Mouse (Mus musculus) forebrain, embryonic 15.5 days (tissue): ENCODE measurements around the gene Gabrg3. TPM values are rescaled to one million over a fixed set of nuclear protein-coding genes. Genes with fewer than 3 reads are reported as not detected.
A peak's percentile ranks its signal among the peaks of the same experiment; 100 is the strongest.

ENCODE experiments used
- ATAC-seq: fragments of 200-750 bp; cut with Nextera tagmentation; replicated peaks from 2 replicates; pipeline ENCODE4 v1.8.0; 2017; ENCODE audit warnings: mild to moderate bottlenecking, moderate TSS enrichment, moderate library complexity
- H3K27ac ChIP-seq: fragments of 300-500 bp; sonication (generic); replicated peaks from 2 replicates; pipeline ENCODE4 v1.5.1; 2015; ENCODE audit warnings: mild to moderate bottlenecking, inconsistent platforms
- H3K27me3 ChIP-seq: fragments of 300-500 bp; sonication (generic); 2 replicates; pipeline ENCODE4 v1.6.1; 2015; ENCODE audit warnings: inconsistent platforms
- H3K36me3 ChIP-seq: fragments of 300-500 bp; sonication (generic); 2 replicates; pipeline ENCODE4 v1.6.1; 2015; ENCODE audit warnings: mild to moderate bottlenecking, inconsistent platforms
- H3K4me1 ChIP-seq: fragments of 300-500 bp; sonication (generic); 2 replicates; pipeline ENCODE4 v1.6.1; 2015; ENCODE audit warnings: inconsistent platforms
- H3K4me2 ChIP-seq: fragments of 300-500 bp; sonication (generic); replicated peaks from 2 replicates; pipeline ENCODE4 v1.6.1; 2015; ENCODE audit warnings: mild to moderate bottlenecking, inconsistent platforms
- H3K4me3 ChIP-seq: fragments of 300-500 bp; sonication (generic); 2 replicates; pipeline ENCODE4 v1.5.1; 2015; ENCODE audit warnings: mild to moderate bottlenecking, inconsistent platforms
- H3K9ac ChIP-seq: fragments of 300-500 bp; sonication (generic); replicated peaks from 2 replicates; pipeline ENCODE4 v1.6.1; 2015; ENCODE audit warnings: mild to moderate bottlenecking, inconsistent platforms
- H3K9me3 ChIP-seq: fragments of 300-500 bp; sonication (generic); 2 replicates; pipeline ENCODE4 v1.6.1; 2016; ENCODE audit warnings: inconsistent platforms
- WGBS: fragments of 180-500 bp; shearing (Covaris S2); methylation state at CpG from one replicate; pipeline ENCODE4 v1.1.7; 2015; ENCODE audit warnings: mixed read lengths; 5-methylcytosine and 5-hydroxymethylcytosine counted together
- polyA plus RNA-seq: library from polyadenylated mRNA; unstranded; fragments of >200 nt; fragmentation: Nextera tagmentation; extraction: Ambion mirVana; gene quantifications from 2 replicates; pipeline ENCODE4 v1.2.1, GENCODE M21; 2015

The Gabrg3 gene
- 4.4 and 4.7 TPM in 2 replicates for polyA plus RNA-seq

GRCm38 (mm10) chr7:57386517-57387340 lies at the start of gene Gabrg3:
Gene Gabrg3, minus strand, starts transcription at chr7:57387188.
- ATAC-seq: peak; percentile 84
- Histone ChIP-seq H3K4me2 (peak within 1 kb of the TSS; percentile 89), H3K27ac (0 out of 2 replicates have a peak within 1 kb of the TSS, but pooled peaks have one; percentile 20), H3K27me3 (0 out of 2 replicates have a peak, but pooled peaks cover 2% of the 10 kb centered on the region), H3K4me3 (peak within 1 kb of the TSS; percentile 69), H3K36me3 (no peaks in the 10 kb centered on the region), H3K9ac (peak within 1 kb of the TSS; percentile 59), H3K4me1 (peaks cover 17% of the 10 kb centered on the region), H3K9me3 (no peaks in the 10 kb centered on the region)
- WGBS: under 1% methylated on average over 57 of the region's 71 CpGs

DNA sequence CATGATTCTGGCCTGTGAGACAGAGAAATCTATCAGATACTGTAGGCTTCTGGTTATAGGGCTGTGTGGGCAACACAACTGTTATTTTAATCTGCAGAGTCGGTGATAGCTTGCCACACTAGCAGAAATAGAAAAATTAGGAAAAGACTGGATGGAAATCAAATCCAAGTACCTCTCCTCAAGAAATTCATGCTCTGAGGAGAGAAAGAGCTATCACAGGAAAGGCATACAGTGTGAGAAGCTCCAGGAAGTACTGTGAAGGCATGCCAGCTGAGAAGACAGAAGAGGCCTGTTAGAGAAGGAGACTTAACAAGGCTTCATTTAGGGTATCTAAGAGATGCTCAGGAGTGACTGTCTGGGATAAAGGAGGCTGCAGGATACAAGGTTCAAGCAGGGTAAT lies 35.7 kb upstream of the Gabrg3 start:
- H3K4me2 ChIP-seq: no peak overlapping the region
- no peak overlapping the region for H3K9ac ChIP-seq
- ATAC-seq: no peak
- no peaks in the 10 kb centered on the region for H3K27me3 ChIP-seq
- no peaks in the 10 kb centered on the region for H3K4me1 ChIP-seq
- no peak overlapping the region for H3K4me3 ChIP-seq
- H3K27ac ChIP-seq: no peak overlapping the region
- no peaks in the 10 kb centered on the region for H3K9me3 ChIP-seq
- 89% methylated on average over 1 of the region's 1 CpGs for WGBS
- H3K36me3 ChIP-seq: no peaks in the 10 kb centered on the region

DNA sequence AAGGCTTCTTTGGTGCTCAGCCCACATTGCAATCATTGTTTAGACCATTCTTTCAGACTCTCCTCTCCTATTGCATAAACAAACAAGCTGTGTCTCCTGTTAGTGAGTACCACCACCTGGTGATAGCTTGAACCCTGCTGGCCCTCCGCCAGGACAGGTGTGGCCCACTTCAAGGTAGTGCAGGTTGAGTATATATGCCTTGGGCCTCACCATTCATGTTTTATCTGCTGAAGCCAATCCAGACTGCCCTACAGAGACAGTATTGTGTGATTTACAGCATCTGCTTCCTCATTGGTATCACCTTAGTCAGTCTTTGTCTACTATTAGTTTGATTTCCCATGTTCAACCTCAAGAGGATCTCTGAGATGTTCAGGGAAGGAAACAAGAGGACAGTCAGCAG lies 34.1 kb upstream of the Gabrg3 start:
- H3K36me3 ChIP-seq: no peaks in the 10 kb centered on the region
- ATAC-seq: no peak

DNA sequence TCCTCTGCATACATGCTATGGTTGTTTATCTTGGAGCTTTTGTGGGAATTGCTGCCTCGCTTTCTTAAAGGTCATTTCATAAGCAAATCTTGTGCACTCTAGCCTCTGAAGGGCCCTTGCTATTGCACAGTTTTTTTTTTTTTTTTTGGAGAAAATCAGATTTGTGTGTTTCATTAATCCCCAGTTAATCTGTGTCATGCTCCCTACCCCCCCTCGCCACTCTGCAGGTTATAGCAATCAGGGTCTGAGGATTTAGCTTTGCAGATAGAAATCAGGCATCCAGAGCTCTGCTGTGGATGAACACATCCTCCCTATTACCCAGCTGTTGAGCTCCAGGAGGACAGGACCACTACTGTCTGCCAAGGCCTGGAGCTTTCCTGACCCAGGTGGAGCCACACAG lies 32.4 kb upstream of the Gabrg3 start, which contains the start of gene Gabrb3:
Gene Gabrb3 (plus strand): TSS at position 301 of the 400 bp plus-strand sequence.
- no peak within 1 kb of the TSS for H3K4me3 ChIP-seq
- no peaks in the 10 kb centered on the region for H3K4me1 ChIP-seq
- H3K9me3 ChIP-seq: no peaks in the 10 kb centered on the region
- WGBS: 84% methylated on average over 2 of the region's 2 CpGs
- no peak within 1 kb of the TSS for H3K4me2 ChIP-seq
- H3K27me3 ChIP-seq: no peaks in the 10 kb centered on the region
- H3K36me3 ChIP-seq: no peaks in the 10 kb centered on the region
- ATAC-seq: no peak
- no peak within 1 kb of the TSS for H3K9ac ChIP-seq
- H3K27ac ChIP-seq: no peak within 1 kb of the TSS

More for the DNA sequence above, 34.1 kb upstream of the Gabrg3 start:
- H3K27me3 ChIP-seq: no peaks in the 10 kb centered on the region
- no peak overlapping the region for H3K27ac ChIP-seq
- 80% methylated on average over 1 of the region's 1 CpGs for WGBS
- H3K4me1 ChIP-seq: no peaks in the 10 kb centered on the region
- H3K4me3 ChIP-seq: no peak overlapping the region
- H3K4me2 ChIP-seq: no peak overlapping the region
- no peaks in the 10 kb centered on the region for H3K9me3 ChIP-seq
- H3K9ac ChIP-seq: no peak overlapping the region

DNA sequence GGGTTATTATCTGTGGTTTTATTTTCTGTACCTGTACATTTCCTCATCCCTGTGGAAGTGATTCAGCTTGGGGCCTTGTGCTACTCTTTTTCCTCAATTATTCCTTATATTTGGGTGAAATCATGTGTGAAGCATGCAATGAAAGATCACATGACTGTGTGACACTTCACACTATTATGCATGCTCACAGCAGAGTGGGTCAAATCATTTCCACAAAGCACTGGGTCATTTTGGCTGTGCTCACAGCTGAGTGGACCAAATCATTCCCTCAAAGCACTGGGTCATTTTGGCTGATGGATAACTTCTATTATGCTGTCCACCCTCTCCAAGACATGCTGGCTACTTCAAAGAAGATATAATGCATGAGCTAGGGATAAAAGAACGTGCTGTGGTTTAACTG lies 25.9 kb upstream of the Gabrg3 start:
- H3K27ac ChIP-seq: no peak overlapping the region
- no peaks in the 10 kb centered on the region for H3K9me3 ChIP-seq
- H3K4me3 ChIP-seq: no peak overlapping the region
- no peak overlapping the region for H3K9ac ChIP-seq
- ATAC-seq: no peak
- WGBS: 36% methylated on average over 1 of the region's 1 CpGs
- H3K4me1 ChIP-seq: no peaks in the 10 kb centered on the region
- no peak overlapping the region for H3K4me2 ChIP-seq
- no peaks in the 10 kb centered on the region for H3K36me3 ChIP-seq
- no peaks in the 10 kb centered on the region for H3K27me3 ChIP-seq

DNA sequence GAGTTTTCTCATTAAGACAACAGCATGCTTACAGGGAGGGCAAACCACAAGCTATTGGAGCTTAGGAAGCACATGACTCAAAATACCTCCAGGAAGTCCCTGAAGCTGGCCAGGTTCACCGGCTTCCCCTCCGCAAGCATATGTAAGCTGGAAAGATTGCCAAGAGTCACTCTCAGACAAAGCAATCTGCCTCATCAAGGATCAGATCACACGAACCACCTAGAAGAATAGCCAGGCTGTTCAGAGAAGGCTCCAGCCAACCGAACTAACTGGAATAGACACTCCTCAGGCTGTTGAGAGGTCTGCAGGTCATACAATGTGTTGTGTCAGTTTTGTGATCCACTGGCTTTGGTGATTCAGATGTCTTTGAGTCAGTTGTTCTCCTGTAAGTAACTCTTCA lies 24.2 kb upstream of the Gabrg3 start:
- no peak for ATAC-seq
- no peak overlapping the region for H3K4me3 ChIP-seq
- 67% methylated on average over 4 of the region's 4 CpGs for WGBS
- H3K4me1 ChIP-seq: no peaks in the 10 kb centered on the region
- no peaks in the 10 kb centered on the region for H3K9me3 ChIP-seq
- H3K27me3 ChIP-seq: no peaks in the 10 kb centered on the region
- H3K9ac ChIP-seq: no peak overlapping the region
- no peak overlapping the region for H3K4me2 ChIP-seq
- no peaks in the 10 kb centered on the region for H3K36me3 ChIP-seq
- H3K27ac ChIP-seq: no peak overlapping the region

DNA sequence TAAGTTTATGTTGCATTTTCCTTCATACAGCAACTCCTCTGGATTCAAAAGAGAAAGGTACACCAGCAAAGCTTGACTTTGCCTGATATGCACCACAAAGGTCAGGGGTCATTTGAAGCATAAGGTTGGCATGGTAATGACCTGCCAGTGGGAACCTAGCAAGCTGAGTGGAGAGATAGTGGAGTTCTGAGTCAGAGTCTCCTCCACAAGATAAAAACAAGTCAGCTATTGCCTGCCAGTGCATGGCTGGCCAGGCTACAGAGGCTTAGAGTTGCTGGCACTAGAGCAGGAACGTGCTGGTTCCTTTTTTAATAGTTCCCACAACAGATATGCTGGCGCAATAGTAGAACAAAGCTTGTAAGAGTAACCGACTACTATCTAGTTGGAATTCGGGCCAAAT lies 6.6 kb upstream of the Gabrg3 start:
- 91% methylated on average over 4 of the region's 4 CpGs for WGBS
- H3K4me2 ChIP-seq: no peak overlapping the region

DNA sequence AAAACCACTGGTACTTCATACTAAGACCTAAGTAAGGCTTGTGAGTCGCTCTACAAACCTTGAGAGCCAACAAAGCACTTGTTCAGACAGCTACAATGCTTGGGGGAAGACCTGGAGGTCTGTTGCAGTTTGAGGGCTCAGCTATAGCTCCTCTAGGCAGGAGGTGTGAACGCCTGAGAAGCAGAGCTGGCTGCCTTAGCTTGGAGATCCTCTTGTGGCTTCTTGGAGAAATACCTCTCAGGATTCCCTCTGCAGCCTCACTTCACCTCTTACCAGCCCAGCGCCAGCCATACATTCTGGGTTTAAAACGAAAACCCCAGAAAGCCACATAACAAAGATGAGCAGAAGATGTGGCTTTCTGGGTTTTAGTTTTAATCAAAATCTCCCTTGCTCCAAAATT lies 3.1 kb upstream of the Gabrg3 start:
- no peak overlapping the region for H3K27ac ChIP-seq
- no peak overlapping the region for H3K9ac ChIP-seq
- peaks cover 17% of the 10 kb centered on the region for H3K4me1 ChIP-seq
- H3K4me3 ChIP-seq: no peak overlapping the region
- no peak overlapping the region for H3K4me2 ChIP-seq
- ATAC-seq: no peak
- whole genome bisulfite sequencing: 48% methylated on average over 4 of the region's 4 CpGs
- H3K36me3 ChIP-seq: no peaks in the 10 kb centered on the region
- no peaks in the 10 kb centered on the region for H3K9me3 ChIP-seq
- 0 out of 2 replicates have a peak, but pooled peaks cover 2% of the 10 kb centered on the region for H3K27me3 ChIP-seq

More for the DNA sequence above, 6.6 kb upstream of the Gabrg3 start:
- Histone ChIP-seq H3K4me3 (no peak overlapping the region), H3K36me3 (no peaks in the 10 kb centered on the region), H3K9ac (no peak overlapping the region), H3K9me3 (no peaks in the 10 kb centered on the region), H3K4me1 (0 out of 2 replicates have a peak, but pooled peaks cover 6% of the 10 kb centered on the region), H3K27me3 (no peaks in the 10 kb centered on the region), H3K27ac (no peak overlapping the region)
- no peak for ATAC-seq

DNA sequence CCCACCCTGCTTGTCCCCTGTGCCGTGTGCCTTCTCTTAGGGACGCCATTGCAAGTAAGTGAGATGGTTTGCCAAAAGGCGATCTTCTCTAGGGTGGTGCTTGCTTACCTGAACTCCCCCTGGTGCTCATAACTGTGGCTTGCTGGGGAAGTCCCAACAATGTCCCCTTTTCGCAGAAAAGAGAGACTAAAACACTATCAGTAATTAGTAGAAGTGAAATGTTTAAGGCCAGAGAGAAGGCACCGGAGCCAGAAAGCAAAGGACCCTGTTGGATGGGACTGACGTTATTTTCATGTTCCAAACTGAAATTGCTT lies 310 bp upstream of the Gabrg3 start:
- Histone ChIP-seq H3K9ac (peak overlapping the region; percentile 59), H3K4me1 (peaks cover 17% of the 10 kb centered on the region), H3K9me3 (no peaks in the 10 kb centered on the region), H3K4me3 (peak overlapping the region; percentile 69), H3K27me3 (0 out of 2 replicates have a peak, but pooled peaks cover 2% of the 10 kb centered on the region), H3K4me2 (peak overlapping the region; percentile 89), H3K27ac (no peak overlapping the region), H3K36me3 (no peaks in the 10 kb centered on the region)
- ATAC-seq: no peak
- WGBS: 15% methylated on average over 6 of the region's 6 CpGs

DNA sequence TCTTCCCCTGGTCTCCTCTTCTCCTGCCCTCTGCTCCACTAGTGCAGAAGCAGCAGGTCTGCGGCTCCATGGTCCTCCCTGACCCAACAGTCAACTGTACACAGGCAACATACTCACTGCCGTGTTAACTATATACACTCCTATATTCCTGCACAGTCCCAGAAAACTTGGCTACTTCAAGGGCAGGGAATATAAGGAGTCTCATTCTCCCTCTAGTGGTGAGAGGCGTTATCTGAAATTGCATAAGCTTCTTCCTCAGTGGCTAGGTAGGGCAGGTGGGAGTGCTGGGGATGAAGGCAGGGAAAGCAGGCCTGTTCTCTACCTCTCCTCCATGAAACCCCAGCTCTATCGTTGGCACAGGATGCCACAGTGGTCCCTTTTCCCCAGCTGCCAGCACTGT lies 2.9 kb downstream of the Gabrg3 start:
- WGBS: 31% methylated on average over 4 of the region's 4 CpGs
- H3K4me1 ChIP-seq: peaks cover 13% of the 10 kb centered on the region
- no peak overlapping the region for H3K4me2 ChIP-seq
- H3K9ac ChIP-seq: no peak overlapping the region
- H3K36me3 ChIP-seq: no peaks in the 10 kb centered on the region
- no peak overlapping the region for H3K27ac ChIP-seq
- 0 out of 2 replicates have a peak, but pooled peaks cover 2% of the 10 kb centered on the region for H3K27me3 ChIP-seq
- ATAC-seq: peak; percentile 69
- no peak overlapping the region for H3K4me3 ChIP-seq
- no peaks in the 10 kb centered on the region for H3K9me3 ChIP-seq

DNA sequence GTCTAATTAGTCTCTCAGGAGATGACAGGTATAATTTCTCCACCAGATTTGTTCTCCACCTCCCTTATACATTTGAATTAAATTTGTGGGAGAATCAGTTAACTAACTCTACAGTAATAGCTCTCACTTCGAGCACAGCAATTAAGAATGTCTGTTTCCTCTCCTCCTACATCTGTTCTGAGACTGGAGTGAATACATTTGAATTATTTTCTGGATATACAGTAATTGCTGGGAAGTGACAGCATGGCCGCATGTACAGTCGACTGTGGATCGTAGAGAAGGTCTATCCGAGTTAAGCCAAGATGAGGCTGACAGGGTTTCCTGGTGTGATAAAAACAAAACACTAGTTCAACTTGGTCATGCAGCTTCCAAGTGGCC lies 21.0 kb downstream of the Gabrg3 start:
- Histone ChIP-seq H3K4me1 (peaks cover 3% of the 10 kb centered on the region), H3K27ac (peak overlapping the region; percentile 57), H3K36me3 (no peaks in the 10 kb centered on the region), H3K27me3 (no peaks in the 10 kb centered on the region), H3K4me3 (no peak overlapping the region), H3K9me3 (no peaks in the 10 kb centered on the region), H3K9ac (no peak overlapping the region), H3K4me2 (no peak overlapping the region)
- ATAC-seq: peak; percentile 88
- WGBS: 40% methylated on average over 5 of the region's 5 CpGs

GRCm38 (mm10) chr7:57365134-57366012 lies 21.6 kb downstream of the Gabrg3 start:
- Histone ChIP-seq H3K27me3 (no peaks in the 10 kb centered on the region), H3K27ac (peak overlapping the region; percentile 57), H3K4me3 (no peak overlapping the region), H3K36me3 (no peaks in the 10 kb centered on the region), H3K4me1 (peaks cover 3% of the 10 kb centered on the region), H3K9ac (no peak overlapping the region), H3K4me2 (no peak overlapping the region), H3K9me3 (no peaks in the 10 kb centered on the region)
- 74% methylated on average over 5 of the region's 5 CpGs for WGBS
- peak; percentile 73 for ATAC-seq
